In genomic region chr7:44997940-44998428, GRCm38 (mm10) we compare ENCODE assay signal across 8 mouse cellular contexts. TPM values are rescaled to one million over a fixed set of nuclear protein-coding genes. Genes with fewer than 3 reads are reported as not detected.
DNase-seq lines count a peak whose midpoint lies in the region; ATAC-seq and TF ChIP-seq lines count a peak whose summit lies in the region.

No protein-coding gene starts in this region.

- peaks cover 6% of the 10 kb centered on the region for H3K36me3 ChIP-seq in heart, adult 2 months (ENCODE audit: control insufficient read depth, insufficient read depth, low read length)
- H3K36me3 ChIP-seq in C2C12 (ENCODE audit: control insufficient read depth, insufficient read depth) = peaks cover 27% of the 10 kb centered on the region
- H3K36me3 ChIP-seq in forebrain, embryonic 11.5 days (ENCODE audit: control insufficient read depth, insufficient read depth, low read length) = peaks cover 13% of the 10 kb centered on the region
- peaks cover 64% of the 10 kb centered on the region for H3K36me3 ChIP-seq in liver, embryonic 13.5 days

- no peak for TF ChIP-seq CTCF in heart, adult 2 months (IDR thresholded peaks at IDR 0.05)
- no peak for TF ChIP-seq CTCF in C2C12 (IDR thresholded peaks at IDR 0.05; ENCODE audit: control insufficient read depth, insufficient read depth, insufficient read length)

- H3K4me3 ChIP-seq in heart, adult 2 months = peak overlapping the region; percentile 85
- peak overlapping the region; percentile 79 for H3K4me3 ChIP-seq in C2C12 (ENCODE audit: insufficient read depth, poor library complexity, severe bottlenecking)
- H3K4me3 ChIP-seq in forebrain, embryonic 11.5 days (ENCODE audit: low read depth, low read length) = peak overlapping the region; percentile 66
- H3K4me3 ChIP-seq in liver, embryonic 13.5 days (replicated peaks) = peak overlapping the region; percentile 78

- H3ac ChIP-seq in C2C12 (ENCODE audit: control insufficient read depth, insufficient read length, low read depth) = peak overlapping the region; percentile 75

- H3K4me1 ChIP-seq in heart, adult 2 months (ENCODE audit: control insufficient read depth, insufficient read depth, low read length) = peaks cover 8% of the 10 kb centered on the region
- H3K4me1 ChIP-seq in forebrain, embryonic 11.5 days (replicated peaks; ENCODE audit: control insufficient read depth, insufficient read depth, low read length) = peaks cover 9% of the 10 kb centered on the region
- H3K4me1 ChIP-seq in liver, embryonic 13.5 days (replicated peaks) = peaks cover 71% of the 10 kb centered on the region

- TF ChIP-seq EP300 in heart, adult 2 months (IDR thresholded peaks at IDR 0.05; ENCODE audit: insufficient read depth, low read depth, low read length) = no peak

- H3K27me3 ChIP-seq in heart, adult 2 months (ENCODE audit: control insufficient read depth, insufficient read depth, low read length) = no peaks in the 10 kb centered on the region
- H3K27me3 ChIP-seq in C2C12 (ENCODE audit: control insufficient read depth, insufficient read depth, insufficient read length) = no peaks in the 10 kb centered on the region
- H3K27me3 ChIP-seq in forebrain, embryonic 11.5 days (ENCODE audit: control insufficient read depth, insufficient read depth, low read length) = no peaks in the 10 kb centered on the region
- no peaks in the 10 kb centered on the region for H3K27me3 ChIP-seq in liver, embryonic 13.5 days

- intact Hi-C loops in heart, adult 2 months (cut with DNase I) = loop anchor here (1.0 kb wide), 1 partner anchor 17 kb away; no protein-coding TSS in a partner anchor

- DNase-seq in heart, adult 2 months = no peak
- DNase-seq in heart, adult 18-20 months = no peak
- no peak for DNase-seq in forebrain, embryonic 11.5 days (ENCODE audit: low spot score)
- DNase-seq in liver, embryonic 13.5 days = no peak
- DNase-seq in adrenal gland, adult 8-10 months = no peak
- DNase-seq in frontal cortex, postnatal 14 days (ENCODE audit: low spot score in 2 of 2) = no peak
- DNase-seq in adrenal gland, adult 18-20 months (ENCODE audit: low spot score in 2 of 2) = no peak

- H3K9ac ChIP-seq in heart, adult 2 months (ENCODE audit: low read depth, low read length) = peak overlapping the region; percentile 84
- H3K9ac ChIP-seq in forebrain, embryonic 11.5 days (ENCODE audit: low read length) = peak overlapping the region; percentile 61
- H3K9ac ChIP-seq in liver, embryonic 13.5 days = peak overlapping the region; percentile 92

- peak overlapping the region; percentile 96 for H3K27ac ChIP-seq in heart, adult 2 months
- H3K27ac ChIP-seq in forebrain, embryonic 11.5 days (ENCODE audit: low read depth, low read length) = peak overlapping the region; percentile 57; the same call in 1 of the 2 replicates
- H3K27ac ChIP-seq in liver, embryonic 13.5 days = peak overlapping the region; percentile 97

- 1% methylated on average over 15 of the region's 15 CpGs for WGBS in heart, adult 2 months
- 6% methylated on average over 15 of the region's 15 CpGs for WGBS in forebrain, embryonic 11.5 days
- WGBS in liver, embryonic 13.5 days (ENCODE audit: insufficient replicate concordance) = under 1% methylated on average over 15 of the region's 15 CpGs

- no peaks in the 10 kb centered on the region for H3K79me2 ChIP-seq in heart, adult 2 months (replicated peaks; ENCODE audit: control insufficient read depth, insufficient read depth, low read length)
- peaks cover 46% of the 10 kb centered on the region for H3K79me2 ChIP-seq in C2C12 (ENCODE audit: control insufficient read depth, insufficient read depth)

- ATAC-seq in forebrain, embryonic 11.5 days (replicated peaks; ENCODE audit: low FRiP score) = no peak; the same call in none of the 2 replicates
- ATAC-seq in liver, embryonic 13.5 days (ENCODE audit: low read depth) = 0 out of 2 replicates have a peak, but pooled peaks have one; percentile 2

- no peak for TF ChIP-seq POLR2A in heart, adult 2 months (IDR thresholded peaks at IDR 0.05; ENCODE audit: insufficient read depth, low read depth, low read length)

- H3K4me2 ChIP-seq in forebrain, embryonic 11.5 days (ENCODE audit: low read depth, low read length, severe bottlenecking) = peak overlapping the region; percentile 67
- H3K4me2 ChIP-seq in liver, embryonic 13.5 days = peak overlapping the region; percentile 92

- H3K79me3 ChIP-seq in C2C12 (ENCODE audit: low read depth) = peaks cover 18% of the 10 kb centered on the region

- H3K9me3 ChIP-seq in forebrain, embryonic 11.5 days (ENCODE audit: control insufficient read depth, low read length) = no peaks in the 10 kb centered on the region
- H3K9me3 ChIP-seq in liver, embryonic 13.5 days (replicated peaks) = no peaks in the 10 kb centered on the region

TF ChIP-seq in C2C12, 6 proteins besides CTCF, POLR2A, EP300 and RAD21:
- no peak for TF ChIP-seq MAX (IDR thresholded peaks at IDR 0.05)
- no peak for TF ChIP-seq FOSL1 (IDR thresholded peaks at IDR 0.05; ENCODE audit: insufficient read depth, low read length, poor library complexity, severe bottlenecking)
- TF ChIP-seq CEBPB (IDR thresholded peaks at IDR 0.05; ENCODE audit: low read depth) = no peak
- TF ChIP-seq MYOG (IDR thresholded peaks at IDR 0.05; ENCODE audit: control insufficient read depth, extremely low read depth, insufficient read length) = no peak
- no peak for TF ChIP-seq USF1 (IDR thresholded peaks at IDR 0.05; ENCODE audit: low read depth)
- TF ChIP-seq MYOD1 (IDR thresholded peaks at IDR 0.05; ENCODE audit: control insufficient read depth, insufficient read length, low read depth) = no peak

RNA-seq across cellular contexts. Expression of gene Bcl2l12, which starts 0.5 kb away (rescaled TPM):
- 10 to 100 TPM in 1 of 2 experiments, 1 to 10 TPM in 1; 9.5 to 11.5 TPM for total RNA-seq in heart, adult 2 months (2021)
- 16.8 and 19.2 TPM in 2 replicates for polyA plus RNA-seq in heart, adult 2 months (2012; rRNA removed)
- total RNA-seq in heart, adult 18-20 months (2021) = 1 to 10 TPM; 8.1 to 9.7 TPM
- polyA plus RNA-seq in C2C12 (2012; fragmentation: generic; extraction: Trizol) = 18.1 TPM
- 70.6 and 74.9 TPM in 2 replicates for polyA plus RNA-seq in forebrain, embryonic 11.5 days (2014; fragmentation: Nextera tagmentation; extraction: Ambion mirVana)
- polyA plus RNA-seq in liver, embryonic 13.5 days (2015; fragmentation: Nextera tagmentation; extraction: Ambion mirVana) = 18.2 and 20.1 TPM in 2 replicates
- 10 to 100 TPM; 15.9 to 34.1 (median 22.1) TPM for total RNA-seq in adrenal gland, adult 8-10 months (2022)
- 10 to 100 TPM; 13.9 to 14.2 TPM for total RNA-seq in adrenal gland, adult 18-20 months (2021)

RNA-seq across cellular contexts. Expression of gene Irf3, which starts 0.5 kb away (rescaled TPM):
- total RNA-seq in heart, adult 2 months (2021) = 10 to 100 TPM; 24.4 to 26.0 TPM
- polyA plus RNA-seq in heart, adult 2 months (2012; rRNA removed) = 55.6 and 62.6 TPM in 2 replicates
- 10 to 100 TPM; 21.3 to 29.5 TPM for total RNA-seq in heart, adult 18-20 months (2021)
- 43.7 TPM for polyA plus RNA-seq in C2C12 (2012; fragmentation: generic; extraction: Trizol)
- 75.3 and 86.0 TPM in 2 replicates for polyA plus RNA-seq in forebrain, embryonic 11.5 days (2014; fragmentation: Nextera tagmentation; extraction: Ambion mirVana)
- 41.0 and 42.4 TPM in 2 replicates for polyA plus RNA-seq in liver, embryonic 13.5 days (2015; fragmentation: Nextera tagmentation; extraction: Ambion mirVana)
- 100 to 1,000 TPM; 118 to 180 (median 144) TPM for total RNA-seq in adrenal gland, adult 8-10 months (2022)
- total RNA-seq in adrenal gland, adult 18-20 months (2021) = 100 to 1,000 TPM; 128 to 131 TPM

RNA-seq across cellular contexts. Expression of gene Prmt1, which starts 11.6 kb away (rescaled TPM):
- total RNA-seq in heart, adult 2 months (2021) = 10 to 100 TPM; 85.4 to 98.0 TPM
- polyA plus RNA-seq in heart, adult 2 months (2012; rRNA removed) = 96.7 and 139 TPM in 2 replicates
- 100 to 1,000 TPM in 1 of 2 experiments, 10 to 100 TPM in 1; 90.3 to 110 TPM for total RNA-seq in heart, adult 18-20 months (2021)
- 978 TPM for polyA plus RNA-seq in C2C12 (2012; fragmentation: generic; extraction: Trizol)
- polyA plus RNA-seq in forebrain, embryonic 11.5 days (2014; fragmentation: Nextera tagmentation; extraction: Ambion mirVana) = 286 and 301 TPM in 2 replicates
- polyA plus RNA-seq in liver, embryonic 13.5 days (2015; fragmentation: Nextera tagmentation; extraction: Ambion mirVana) = 214 and 220 TPM in 2 replicates
- total RNA-seq in adrenal gland, adult 8-10 months (2022) = 100 to 1,000 TPM; 221 to 296 (median 243) TPM
- 100 to 1,000 TPM; 203 to 216 TPM for total RNA-seq in adrenal gland, adult 18-20 months (2021)

RNA-seq across cellular contexts. Expression of gene Scaf1, which starts 18.2 kb away (rescaled TPM):
- 10 to 100 TPM; 45.5 to 46.6 TPM for total RNA-seq in heart, adult 2 months (2021)
- polyA plus RNA-seq in heart, adult 2 months (2012; rRNA removed) = 33.9 and 36.0 TPM in 2 replicates
- total RNA-seq in heart, adult 18-20 months (2021) = 10 to 100 TPM; 45.1 to 46.0 TPM
- 58.4 TPM for polyA plus RNA-seq in C2C12 (2012; fragmentation: generic; extraction: Trizol)
- 59.9 and 60.2 TPM in 2 replicates for polyA plus RNA-seq in forebrain, embryonic 11.5 days (2014; fragmentation: Nextera tagmentation; extraction: Ambion mirVana)
- 10.4 and 11.8 TPM in 2 replicates for polyA plus RNA-seq in liver, embryonic 13.5 days (2015; fragmentation: Nextera tagmentation; extraction: Ambion mirVana)
- total RNA-seq in adrenal gland, adult 8-10 months (2022) = 100 to 1,000 TPM in 2 of 4 experiments, 10 to 100 TPM in 2; 88.5 to 120 (median 101) TPM
- total RNA-seq in adrenal gland, adult 18-20 months (2021) = 10 to 100 TPM; 75.1 to 85.9 TPM

RNA-seq across cellular contexts. Expression of gene Rras, which starts 19.8 kb away (rescaled TPM):
- total RNA-seq in heart, adult 2 months (2021) = 10 to 100 TPM; 40.9 to 44.3 TPM
- 107 and 114 TPM in 2 replicates for polyA plus RNA-seq in heart, adult 2 months (2012; rRNA removed)
- 10 to 100 TPM; 43.9 to 47.7 TPM for total RNA-seq in heart, adult 18-20 months (2021)
- 56.8 TPM for polyA plus RNA-seq in C2C12 (2012; fragmentation: generic; extraction: Trizol)
- polyA plus RNA-seq in forebrain, embryonic 11.5 days (2014; fragmentation: Nextera tagmentation; extraction: Ambion mirVana) = 15.5 and 16.6 TPM in 2 replicates
- polyA plus RNA-seq in liver, embryonic 13.5 days (2015; fragmentation: Nextera tagmentation; extraction: Ambion mirVana) = 14.4 and 15.0 TPM in 2 replicates
- 100 to 1,000 TPM in 3 of 4 experiments, 10 to 100 TPM in 1; 89.6 to 138 (median 129) TPM for total RNA-seq in adrenal gland, adult 8-10 months (2022)
- total RNA-seq in adrenal gland, adult 18-20 months (2021) = 100 to 1,000 TPM in 1 of 2 experiments, 10 to 100 TPM in 1; 86.9 to 106 TPM
